Mouse (Mus musculus) right cerebral cortex, postnatal 14 days (tissue): ENCODE measurements around the gene Mpv17l2.
A peak's percentile ranks its signal among the peaks of the same experiment; 100 is the strongest.

Source experiments
- DNase-seq: peaks from one replicate; pipeline ENCODE4 v3.0.0; 2022

The Mpv17l2 gene

GRCm38 (mm10) chr8:70760775-70761406 lies at the start of gene Mpv17l2:
TSS of gene Mpv17l2 (minus strand) at chr8:70760946.
- DNase-seq: peak; percentile 92

GRCm38 (mm10) chr8:70808955-70809701 lies 48.4 kb upstream of the Mpv17l2 start:
- DNase-seq: no peak

GRCm38 (mm10) chr8:70808239-70808638 lies 47.5 kb upstream of the Mpv17l2 start, which contains the start of gene Il12rb1:
TSS of gene Il12rb1 (plus strand) at chr8:70808449.
- no peak for DNase-seq

GRCm38 (mm10) chr8:70807304-70807703 lies 46.6 kb upstream of the Mpv17l2 start:
- DNase-seq: no peak

DNA sequence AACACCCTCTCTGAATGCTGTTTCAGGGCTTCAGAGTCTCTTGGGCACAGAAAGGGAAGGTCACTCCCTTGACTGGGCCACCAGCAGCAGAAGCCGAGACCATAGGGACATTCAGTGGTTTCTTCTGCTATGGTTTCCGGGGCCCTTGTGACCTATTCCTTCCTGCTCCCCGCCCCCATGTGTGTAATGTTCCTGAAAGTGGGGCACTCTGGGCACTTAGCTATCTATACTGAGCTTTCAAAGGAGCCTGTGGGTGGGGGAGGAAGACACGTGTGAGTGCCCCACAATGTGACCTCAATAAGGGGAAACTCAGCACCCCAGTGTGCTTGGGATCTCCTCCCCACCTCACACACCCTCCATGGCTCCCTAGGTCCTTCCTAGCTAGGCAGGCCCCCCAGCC lies 45.8 kb upstream of the Mpv17l2 start:
- no peak for DNase-seq

GRCm38 (mm10) chr8:70804481-70805206 lies 43.9 kb upstream of the Mpv17l2 start, which contains the start of gene Mast3:
TSS of gene Mast3 (minus strand) at chr8:70805054.
- peak; percentile 85 for DNase-seq

DNA sequence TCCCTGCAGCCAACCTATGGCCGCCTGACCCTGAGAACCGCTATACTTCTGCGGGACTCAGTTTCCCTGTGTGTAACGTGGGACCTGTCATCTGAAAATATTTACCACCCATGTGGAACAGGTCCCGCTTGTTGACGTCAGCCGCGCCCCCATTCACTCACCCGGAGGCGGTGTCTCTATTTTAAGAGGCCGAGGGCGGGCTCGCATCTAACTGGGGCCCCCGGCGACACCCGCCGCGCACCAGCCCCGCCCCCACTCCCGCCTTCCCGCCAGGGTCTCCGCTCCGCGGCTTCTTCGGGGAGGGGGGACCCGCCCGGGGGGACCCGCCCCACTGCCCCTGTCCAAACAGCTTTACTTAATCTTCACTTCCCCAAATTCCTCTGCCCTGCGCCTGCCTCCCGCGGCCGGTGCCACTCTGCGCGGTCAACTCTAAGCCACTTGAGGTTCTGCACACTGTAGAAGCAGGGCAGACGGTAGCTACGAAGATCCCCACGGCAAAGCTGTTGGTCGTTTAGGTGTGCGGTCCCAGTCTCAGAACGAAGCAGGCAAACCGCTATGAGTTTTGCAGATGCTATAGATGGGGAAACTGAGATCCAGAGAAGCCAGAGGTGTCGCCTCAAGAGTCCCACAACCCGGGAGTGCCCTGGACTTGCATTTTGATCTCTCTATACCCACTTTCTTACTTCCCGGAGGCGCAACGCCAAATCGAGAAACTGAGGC lies 43.2 kb upstream of the Mpv17l2 start:
- DNase-seq: peak; percentile 71

DNA sequence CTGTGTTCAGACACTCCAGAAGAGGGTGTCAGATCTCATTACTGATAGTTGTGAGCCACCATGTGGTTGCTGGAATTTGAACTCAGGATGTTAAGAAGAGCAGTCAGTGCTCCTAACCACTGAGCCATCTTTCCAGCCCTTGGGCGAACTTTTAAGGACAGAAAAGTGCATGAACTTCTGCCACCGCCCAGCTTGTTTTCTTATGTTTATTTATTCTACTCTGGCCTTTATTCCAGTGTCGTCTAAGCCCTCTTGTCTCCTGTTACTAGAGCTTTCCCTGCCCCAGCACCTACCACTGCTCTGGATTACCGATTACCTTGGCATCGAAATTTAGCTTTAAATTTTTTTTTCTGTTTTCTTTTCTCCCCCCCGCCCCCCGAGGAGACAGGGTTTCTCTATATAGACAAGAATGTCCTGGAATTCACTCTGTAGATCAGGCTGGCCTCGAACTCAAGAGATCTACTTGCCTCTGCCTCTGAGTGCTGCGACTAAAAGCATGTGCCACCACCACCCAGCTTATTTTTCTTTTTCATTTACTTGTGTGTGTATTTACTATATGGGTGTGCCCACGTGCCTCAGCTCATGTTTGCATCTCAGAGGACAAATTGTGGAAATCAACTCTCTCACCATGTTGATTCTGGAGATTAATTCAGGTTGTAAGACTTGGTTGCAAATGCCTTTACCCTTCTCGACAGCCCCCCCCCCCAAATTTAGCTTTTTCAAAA lies 42.2 kb upstream of the Mpv17l2 start:
- no peak for DNase-seq

DNA sequence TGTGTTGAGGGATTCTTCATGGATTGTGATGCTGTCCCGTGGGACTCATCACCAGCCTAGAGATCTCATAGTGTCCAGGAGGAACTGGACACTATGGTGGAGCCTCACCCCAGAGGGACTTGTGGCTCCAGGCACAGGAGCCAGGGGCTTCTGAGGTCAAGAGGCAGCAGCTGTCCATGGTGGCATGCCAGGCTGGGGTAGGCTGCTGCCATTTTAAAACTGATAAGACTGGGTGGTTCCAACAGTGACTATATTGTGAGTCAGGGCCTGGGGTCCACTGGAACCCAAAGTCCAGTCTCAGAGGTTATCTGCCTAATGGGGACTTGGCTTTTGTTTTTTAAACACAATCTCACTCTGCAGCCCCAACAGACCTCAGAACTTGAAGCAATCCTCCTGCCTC lies 41.1 kb upstream of the Mpv17l2 start:
- DNase-seq: no peak

DNA sequence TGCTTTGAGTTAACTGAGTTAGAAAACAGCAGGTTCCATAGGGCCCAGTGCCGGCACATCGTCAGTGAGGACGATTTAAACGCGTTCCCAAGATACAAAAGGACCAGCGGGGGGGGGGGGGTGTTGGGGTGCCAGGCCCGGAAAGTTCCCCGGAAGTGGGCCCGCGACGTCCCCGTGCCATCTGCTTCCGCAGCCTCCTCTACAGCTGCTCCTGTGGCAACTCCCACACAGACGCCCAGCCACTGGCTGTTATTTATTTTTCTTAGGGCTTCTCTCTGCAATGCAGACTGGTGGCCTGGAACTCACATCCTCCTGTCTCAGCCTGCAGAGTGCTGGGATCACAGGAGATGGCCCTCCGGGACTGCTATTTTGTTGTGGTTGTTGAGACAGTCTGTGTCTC lies 40.4 kb upstream of the Mpv17l2 start:
- peak; percentile 68 for DNase-seq

- peak; percentile 57 for DNase-seq
These were observed 39.9 kb upstream of the Mpv17l2 start for GRCm38 (mm10) chr8:70800648-70801047.

DNA sequence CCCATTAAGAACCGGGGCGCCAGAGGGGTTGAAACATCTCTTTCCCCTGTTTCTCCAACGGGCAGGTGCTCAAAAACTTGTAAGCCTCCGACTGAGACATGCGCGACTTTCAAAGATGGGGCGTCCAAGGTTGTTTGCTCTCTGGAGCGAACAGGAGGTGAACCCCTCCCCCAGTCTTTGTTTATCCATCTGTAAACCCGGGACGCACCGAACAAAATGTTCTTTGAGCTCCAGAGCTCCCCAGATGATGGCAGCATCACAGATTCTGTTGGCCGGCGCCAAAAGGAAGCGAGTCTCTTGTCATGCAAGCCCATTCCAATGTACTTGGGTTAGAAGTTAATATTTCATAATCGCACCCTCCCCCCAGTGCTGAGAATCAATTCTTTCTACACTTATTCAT lies 37.5 kb upstream of the Mpv17l2 start:
- DNase-seq: no peak

GRCm38 (mm10) chr8:70797081-70798070 lies 36.6 kb upstream of the Mpv17l2 start:
- DNase-seq: peak; percentile 81

- DNase-seq: peak; percentile 84
These were observed 35.8 kb upstream of the Mpv17l2 start for GRCm38 (mm10) chr8:70796403-70797080.

DNA sequence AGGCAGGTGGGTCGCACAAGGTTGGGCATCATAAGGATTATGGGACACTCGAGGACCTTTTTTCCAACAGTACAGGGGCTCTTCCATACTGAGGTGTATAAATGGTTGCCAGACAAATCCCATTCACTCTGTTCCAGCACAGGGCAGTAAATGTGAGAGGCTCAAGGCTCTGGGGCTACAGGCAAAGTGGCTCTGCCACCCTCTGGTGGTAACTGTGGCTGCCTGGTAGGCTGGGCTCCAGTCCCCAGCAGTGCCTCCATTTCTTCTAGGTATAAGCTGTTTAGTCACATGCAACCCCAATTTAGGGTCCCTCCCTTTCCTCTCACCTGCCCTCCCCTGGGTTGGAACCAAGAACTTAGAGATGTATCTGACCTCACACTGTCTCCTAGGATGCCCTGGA lies 34.6 kb upstream of the Mpv17l2 start:
- no peak for DNase-seq

GRCm38 (mm10) chr8:70794215-70794614 lies 33.5 kb upstream of the Mpv17l2 start:
- DNase-seq: no peak

DNA sequence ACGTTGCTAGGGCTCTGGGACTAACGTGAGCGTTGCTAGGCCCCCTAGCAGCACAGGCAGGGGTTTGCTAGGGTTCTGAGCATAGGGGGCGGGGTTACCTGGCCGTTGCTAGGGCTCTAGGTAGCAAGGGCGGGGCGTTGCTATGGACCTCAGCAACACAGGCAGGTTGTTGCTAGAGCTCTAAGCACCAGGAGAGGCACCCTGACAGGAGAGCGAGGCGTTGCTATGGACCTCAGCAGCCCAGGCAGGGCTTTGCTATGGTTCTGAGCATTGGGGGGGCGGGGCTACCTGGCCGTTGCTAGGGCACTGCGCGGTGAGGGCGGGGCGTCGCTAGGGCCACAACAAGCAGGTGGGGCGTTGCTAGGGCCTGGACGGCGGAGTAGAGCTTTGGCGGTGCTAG lies 32.0 kb upstream of the Mpv17l2 start:
- peak; percentile 79 for DNase-seq

DNA sequence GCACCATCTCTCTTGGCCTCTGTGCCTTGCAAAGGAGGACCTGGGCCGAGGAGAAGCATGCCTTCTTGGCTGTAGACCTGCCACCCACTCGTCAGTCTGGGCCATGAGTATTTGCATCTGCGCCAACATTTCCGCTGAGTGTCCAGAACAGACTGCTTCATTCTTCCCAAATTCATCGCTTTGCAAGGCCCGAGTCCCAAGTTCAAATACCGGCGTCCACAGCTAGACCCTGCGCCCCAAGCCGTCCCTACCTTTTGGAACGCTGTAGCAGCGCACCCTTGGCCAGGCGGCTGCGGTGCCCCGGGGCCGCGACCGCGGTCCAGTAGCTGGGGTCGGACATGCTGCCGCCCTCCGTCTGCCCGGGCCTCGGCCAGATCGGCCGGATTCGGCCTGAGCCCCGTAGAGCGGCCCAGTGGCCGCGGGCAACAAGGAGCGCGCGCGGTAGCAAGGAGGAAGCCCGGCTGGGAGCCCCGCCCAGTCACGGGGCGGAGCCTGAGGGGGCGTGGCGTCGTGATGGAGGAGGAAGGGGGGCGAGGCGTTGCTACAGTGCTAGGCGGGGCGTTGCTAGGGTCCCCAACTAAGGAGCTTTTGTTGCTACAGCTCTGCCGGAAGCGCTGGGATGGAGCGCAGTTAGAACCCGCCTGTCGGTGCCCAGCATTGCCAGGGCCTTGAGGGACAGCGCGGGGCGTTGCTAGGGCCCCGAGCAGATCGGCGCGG lies 31.4 kb upstream of the Mpv17l2 start:
- peak; percentile 97 for DNase-seq

DNA sequence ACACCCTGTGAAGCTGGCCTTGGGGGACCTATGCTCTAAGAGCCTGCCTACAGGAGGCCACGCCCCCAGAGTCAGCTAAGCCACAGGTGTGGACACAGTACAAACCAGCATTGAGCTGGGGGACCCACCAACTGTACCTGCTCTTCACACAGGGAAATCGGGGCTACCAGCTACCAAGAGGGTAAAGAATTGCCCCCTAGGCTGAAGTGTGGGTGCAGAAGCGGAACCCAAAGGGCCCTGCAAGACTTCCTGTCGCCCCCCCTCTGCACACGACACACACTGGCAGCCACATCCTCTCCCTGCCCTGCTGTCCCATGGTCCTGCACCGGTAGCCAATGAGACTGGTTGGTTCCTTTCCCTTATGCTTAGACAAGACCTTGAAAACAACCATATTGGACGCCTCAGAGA lies 30.6 kb upstream of the Mpv17l2 start:
- DNase-seq: no peak

- DNase-seq: no peak
These were observed 30.1 kb upstream of the Mpv17l2 start for GRCm38 (mm10) chr8:70790846-70791245.
